Mouse (Mus musculus) CD4-positive, CD25-positive, alpha-beta regulatory T cell (primary cell): ENCODE data around the gene Defb28. TPM values are rescaled to one million over a fixed set of nuclear protein-coding genes. Genes with fewer than 3 reads are reported as not detected.

Experiments used
- polyA plus RNA-seq: library from polyadenylated mRNA; unstranded; fragments of 100-300 nt; shearing (Covaris generic); gene quantifications from one replicate; pipeline ENCODE4 v1.2.1, GENCODE M21; 2017

Gene Defb28
- not detected for polyA plus RNA-seq

GRCm38 (mm10) chr2:152517981-152518380 lies at the start of gene Defb28:
Gene Defb28 (plus strand): TSS chr2:152518255.

GRCm38 (mm10) chr2:152476763-152477162 lies 41.3 kb upstream of the Defb28 start, which contains the start of gene Defb20:
Gene Defb20 (plus strand): TSS chr2:152477063.

GRCm38 (mm10) chr2:152490038-152490437 lies 28.0 kb upstream of the Defb28 start, which contains the start of gene Defb22:
Gene Defb22 (minus strand): TSS chr2:152490138.

GRCm38 (mm10) chr2:152511592-152511991 lies 6.5 kb upstream of the Defb28 start, which contains the start of gene Defb26:
Gene Defb26 (minus strand): TSS chr2:152511692.

GRCm38 (mm10) chr2:152539944-152540710 lies 22.1 kb downstream of the Defb28 start, which contains the start of gene Defb29:
Gene Defb29 (minus strand): TSS chr2:152540098.

GRCm38 (mm10) chr2:152569038-152569437 lies 51.0 kb downstream of the Defb28 start, which contains the start of gene Gm17416:
Gene Gm17416 (plus strand): TSS chr2:152569338.

Other genes starting within 250 kb of the Defb28 start
- gene Tbc1d20, start 224.4 kb upstream of the Defb28 start, polyA plus RNA-seq: 60.2 TPM
- gene Rbck1, start 185.6 kb upstream of the Defb28 start, polyA plus RNA-seq: 338 TPM
- gene Trib3, start 174.2 kb upstream of the Defb28 start, polyA plus RNA-seq: 4.6 TPM
- gene Nrsn2, start 141.6 kb upstream of the Defb28 start, polyA plus RNA-seq: not detected
- 1.8 TPM for gene Sox12, start 120.2 kb upstream of the Defb28 start, polyA plus RNA-seq
- 2.6 TPM for gene Zcchc3, start 103.2 kb upstream of the Defb28 start, polyA plus RNA-seq
- gene 6820408C15Rik, start 102.7 kb upstream of the Defb28 start, polyA plus RNA-seq: 0.14 TPM
- gene Defb23, start 53.6 kb upstream of the Defb28 start, polyA plus RNA-seq: not detected
- not detected for gene Defb20, start 41.2 kb upstream of the Defb28 start, polyA plus RNA-seq
- gene Defb22, start 28.1 kb upstream of the Defb28 start, polyA plus RNA-seq: not detected
- not detected for gene Defb26, start 6.6 kb upstream of the Defb28 start, polyA plus RNA-seq
- not detected for gene Defb29, start 21.8 kb downstream of the Defb28 start, polyA plus RNA-seq
- not detected for gene Gm17416, start 51.1 kb downstream of the Defb28 start, polyA plus RNA-seq
- not detected for gene Defb21, start 54.5 kb downstream of the Defb28 start, polyA plus RNA-seq
- not detected for gene Defb19, start 62.1 kb downstream of the Defb28 start, polyA plus RNA-seq
- not detected for gene Defb45, start 81.1 kb downstream of the Defb28 start, polyA plus RNA-seq
- gene Defb36, start 86.1 kb downstream of the Defb28 start, polyA plus RNA-seq: not detected
- gene Defb25, start 104.8 kb downstream of the Defb28 start, polyA plus RNA-seq: not detected
- gene Rem1, start 108.7 kb downstream of the Defb28 start, polyA plus RNA-seq: not detected
- gene H13, start 151.2 kb downstream of the Defb28 start, polyA plus RNA-seq: 223 TPM
- 5.3 TPM for gene Mcts2, start 168.8 kb downstream of the Defb28 start, polyA plus RNA-seq
- 1.4 TPM for gene Id1, start 218.0 kb downstream of the Defb28 start, polyA plus RNA-seq
- gene Cox4i2, start 235.9 kb downstream of the Defb28 start, polyA plus RNA-seq: not detected